Mouse (Mus musculus) granulocyte monocyte progenitor cell, adult 5-6 weeks (primary cell): ENCODE measurements around the gene Rnf8. TPM values are rescaled to one million over a fixed set of nuclear protein-coding genes. Genes with fewer than 3 reads are reported as not detected.
"Not testable (repeated sequence)": the region's sequence is repeated elsewhere in the genome, so short reads cannot be mapped to it uniquely, and the experiment has no call there.

Experiments used
- ATAC-seq: replicated peaks from 2 replicates; pipeline ENCODE4 v1.8.0; 2016; ENCODE audit warnings: mild to moderate bottlenecking, moderate TSS enrichment, inconsistent platforms; ENCODE audit not compliant: poor library complexity, severe bottlenecking
- total RNA-seq, 2 experiments: library from RNA; stranded (forward) in 1 of 2; stranded (reverse) in 1 of 2; fragments of 200-712, 200-1000 nt in 1 of 2; fragments of >200 nt in 1 of 2; fragmentation: Nextera tagmentation in 1 of 2; gene quantifications; 2 replicates each; pipeline ENCODE4 v1.2.3; 2014 to 2017

Gene Rnf8
- total RNA-seq (2014; fragmentation: Nextera tagmentation), result 42.3 and 44.2 TPM in 2 replicates
- 34.7 and 48.5 TPM in 2 replicates for total RNA-seq (2017)

GRCm38 (mm10) chr17:29614115-29615023 is at the start of gene Rnf8, which contains the start of gene Gm28043:
Gene Rnf8 (plus strand): TSS chr17:29614790.
Gene Gm28043 (plus strand): TSS chr17:29614876.
- peak; percentile 95 for ATAC-seq

- no peak for ATAC-seq
Observed at GRCm38 (mm10) chr17:29565521-29565920, 49.1 kb upstream of the Rnf8 start.

GRCm38 (mm10) chr17:29568435-29568834 is 46.2 kb upstream of the Rnf8 start:
- ATAC-seq, result no peak

- no peak for ATAC-seq
Observed at GRCm38 (mm10) chr17:29569831-29570230, 44.8 kb upstream of the Rnf8 start.

- ATAC-seq, result no peak
Observed at GRCm38 (mm10) chr17:29579579-29580126, 34.9 kb upstream of the Rnf8 start.

- no peak for ATAC-seq
Observed at GRCm38 (mm10) chr17:29583569-29583968, 31.0 kb upstream of the Rnf8 start.

GRCm38 (mm10) chr17:29584306-29584705 is 30.3 kb upstream of the Rnf8 start:
- ATAC-seq, result peak; percentile 44

GRCm38 (mm10) chr17:29584737-29585136 is 29.9 kb upstream of the Rnf8 start:
- no peak for ATAC-seq

GRCm38 (mm10) chr17:29585446-29585845 is 29.1 kb upstream of the Rnf8 start:
- ATAC-seq, result peak; percentile 40

- ATAC-seq, result no peak
Observed at GRCm38 (mm10) chr17:29586921-29587320, 27.7 kb upstream of the Rnf8 start.

GRCm38 (mm10) chr17:29589221-29589898 is 25.2 kb upstream of the Rnf8 start:
- no peak for ATAC-seq

GRCm38 (mm10) chr17:29595891-29596770 is 18.5 kb upstream of the Rnf8 start:
- ATAC-seq, result no peak

GRCm38 (mm10) chr17:29596771-29597132 is 17.8 kb upstream of the Rnf8 start:
- ATAC-seq, result no peak

- ATAC-seq, result no peak
Observed at GRCm38 (mm10) chr17:29599051-29599450, 15.5 kb upstream of the Rnf8 start.

- ATAC-seq, result no peak
Observed at GRCm38 (mm10) chr17:29599537-29599936, 15.1 kb upstream of the Rnf8 start.

- ATAC-seq, result peak; percentile 78
Observed at GRCm38 (mm10) chr17:29601391-29601790, 13.2 kb upstream of the Rnf8 start.

- ATAC-seq, result peak; percentile 49
Observed at GRCm38 (mm10) chr17:29603283-29603682, 11.3 kb upstream of the Rnf8 start.

GRCm38 (mm10) chr17:29613453-29613852 is 1.1 kb upstream of the Rnf8 start:
- ATAC-seq, result not testable (repeated sequence)

- no peak for ATAC-seq
Observed at GRCm38 (mm10) chr17:29615024-29615551, 498 bp downstream of the Rnf8 start.

- ATAC-seq, result no peak
Observed at GRCm38 (mm10) chr17:29615616-29616015, 1.0 kb downstream of the Rnf8 start.
